ENCODE assay signal across 13 mouse cellular contexts in the genomic region with DNA sequence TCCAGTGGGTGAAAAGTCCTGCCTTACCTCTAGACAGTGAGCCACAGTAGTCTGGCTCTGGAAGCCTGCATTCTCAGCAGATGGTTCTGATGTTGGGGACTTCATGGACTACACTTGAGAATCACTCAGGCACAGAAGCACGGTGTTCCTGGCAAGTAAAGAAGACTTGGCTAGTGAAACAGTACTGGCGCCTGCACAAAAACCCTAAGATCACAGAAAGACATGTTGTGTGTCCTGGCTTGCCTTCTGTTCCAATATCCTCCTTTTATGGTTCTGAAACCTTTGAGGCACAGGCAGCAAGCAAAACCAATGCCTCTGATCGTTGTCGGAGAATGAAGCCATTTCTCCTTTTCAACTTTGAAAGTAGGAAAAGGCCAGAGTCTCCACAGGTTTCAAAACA.
DNase-seq lines count a peak whose midpoint lies in the region; ATAC-seq and TF ChIP-seq lines count a peak whose summit lies in the region.
"Had no signal": no experiment of that assay in that cellular context is flagged by ENCODE, and none has a peak within 500 bp of the region (broad histone marks: within the 10 kb centered on the region; RNA-seq: fewer than 3 reads in every experiment).

No protein-coding gene starts in this region.

- peak overlapping the region; percentile 21; the same call in 1 of the 2 replicates for H3K27ac ChIP-seq in forebrain, embryonic 15.5 days (replicated peaks)
- no peak overlapping the region for H3K27ac ChIP-seq in forebrain, embryonic 10.5 days
- H3K27ac ChIP-seq in layer of hippocampus, adult 2 months = peak overlapping the region; percentile 69
- H3K27ac ChIP-seq in liver, embryonic 12.5 days = no peak overlapping the region
- H3K27ac ChIP-seq in intestine, embryonic 16.5 days (ENCODE audit: low read length) = no peak overlapping the region
- H3K27ac ChIP-seq: hindbrain, embryonic 12.5 days; kidney, postnatal 0 days; liver, embryonic 14.5 days had no signal

- WGBS in forebrain, embryonic 15.5 days = 66% methylated on average over 4 of the region's 4 CpGs
- WGBS in forebrain, embryonic 10.5 days = 93% methylated on average over 4 of the region's 4 CpGs
- 82% methylated on average over 4 of the region's 4 CpGs for WGBS in liver, embryonic 12.5 days (ENCODE audit: insufficient replicate concordance)
- 82% methylated on average over 4 of the region's 4 CpGs for WGBS in intestine, embryonic 16.5 days

- 0 out of 2 replicates have a peak, but pooled peaks have one; percentile 26 for ATAC-seq in forebrain, embryonic 15.5 days (replicated peaks)
- ATAC-seq in liver, embryonic 12.5 days = no peak
- ATAC-seq in intestine, embryonic 16.5 days = no peak

- H3K4me3 ChIP-seq in forebrain, embryonic 15.5 days = no peak overlapping the region
- no peak overlapping the region for H3K4me3 ChIP-seq in forebrain, embryonic 10.5 days
- H3K4me3 ChIP-seq in layer of hippocampus, adult 2 months = no peak overlapping the region
- H3K4me3 ChIP-seq in liver, embryonic 12.5 days = no peak overlapping the region
- H3K4me3 ChIP-seq in intestine, embryonic 16.5 days (ENCODE audit: low read length) = no peak overlapping the region
- H3K4me3 ChIP-seq: hindbrain, embryonic 12.5 days had no signal

- H3K36me3 ChIP-seq in forebrain, embryonic 15.5 days = no peaks in the 10 kb centered on the region
- H3K36me3 ChIP-seq in forebrain, embryonic 10.5 days (replicated peaks) = no peaks in the 10 kb centered on the region
- no peaks in the 10 kb centered on the region for H3K36me3 ChIP-seq in liver, embryonic 12.5 days
- no peaks in the 10 kb centered on the region for H3K36me3 ChIP-seq in intestine, embryonic 16.5 days (ENCODE audit: control insufficient read depth, insufficient read depth, low read length)
- H3K36me3 ChIP-seq: hindbrain, embryonic 12.5 days had no signal

- H3K27me3 ChIP-seq in forebrain, embryonic 15.5 days = no peaks in the 10 kb centered on the region
- no peaks in the 10 kb centered on the region for H3K27me3 ChIP-seq in forebrain, embryonic 10.5 days (ENCODE audit: poor library complexity, severe bottlenecking)
- H3K27me3 ChIP-seq in liver, embryonic 12.5 days (replicated peaks) = no peaks in the 10 kb centered on the region
- H3K27me3 ChIP-seq in intestine, embryonic 16.5 days (replicated peaks; ENCODE audit: control insufficient read depth, insufficient read depth, low read length) = no peaks in the 10 kb centered on the region
- H3K27me3 ChIP-seq: hindbrain, embryonic 12.5 days had no signal

- TF ChIP-seq CTCF in layer of hippocampus, adult 2 months (conservative IDR thresholded peaks at IDR 0.05) = no peak

- peaks cover 12% of the 10 kb centered on the region for H3K4me1 ChIP-seq in forebrain, embryonic 15.5 days
- peaks cover 12% of the 10 kb centered on the region for H3K4me1 ChIP-seq in forebrain, embryonic 10.5 days
- no peaks in the 10 kb centered on the region for H3K4me1 ChIP-seq in liver, embryonic 12.5 days
- H3K4me1 ChIP-seq in intestine, embryonic 16.5 days (ENCODE audit: control insufficient read depth, insufficient read depth, low read length) = no peaks in the 10 kb centered on the region
- H3K4me1 ChIP-seq: hindbrain, embryonic 12.5 days had no signal

- DNase-seq in forebrain, embryonic 10.5 days (ENCODE audit: extremely low spot score, low spot score) = no peak
- peak; percentile 54 for DNase-seq in cerebellum, adult 9-11 months
- DNase-seq in layer of hippocampus, adult 2 months (ENCODE audit: low spot score in 2 of 2) = peak; percentile 44 to 74
- peak; percentile 56 for DNase-seq in left cerebral cortex, postnatal 4 days
- no peak for DNase-seq in thymus, postnatal 14 days
- DNase-seq: adrenal gland, postnatal 14 days; heart, adult 11 months had no signal

- intact Hi-C loops in left cerebral cortex, postnatal 4 days (cut with DNase I) = no loop called here

- H3K4me2 ChIP-seq in forebrain, embryonic 15.5 days (replicated peaks) = no peak overlapping the region
- no peak overlapping the region for H3K4me2 ChIP-seq in liver, embryonic 12.5 days
- no peak overlapping the region for H3K4me2 ChIP-seq in intestine, embryonic 16.5 days (ENCODE audit: low read depth, low read length)
- H3K4me2 ChIP-seq: hindbrain, embryonic 12.5 days had no signal

- no peaks in the 10 kb centered on the region for H3K9me3 ChIP-seq in forebrain, embryonic 15.5 days
- H3K9me3 ChIP-seq in forebrain, embryonic 10.5 days = no peaks in the 10 kb centered on the region
- H3K9me3 ChIP-seq in liver, embryonic 12.5 days (replicated peaks) = 0 out of 2 replicates have a peak, but pooled peaks cover 4% of the 10 kb centered on the region
- H3K9me3 ChIP-seq in intestine, embryonic 16.5 days (ENCODE audit: control insufficient read depth, low read length) = no peaks in the 10 kb centered on the region
- H3K9me3 ChIP-seq: hindbrain, embryonic 12.5 days had no signal

- H3K9ac ChIP-seq in forebrain, embryonic 15.5 days (replicated peaks) = no peak overlapping the region
- no peak overlapping the region for H3K9ac ChIP-seq in liver, embryonic 12.5 days
- H3K9ac ChIP-seq in intestine, embryonic 16.5 days (ENCODE audit: low read depth, low read length) = no peak overlapping the region
- H3K9ac ChIP-seq: hindbrain, embryonic 12.5 days; liver, embryonic 14.5 days had no signal

Comparison
In these comparisons a context has a peak if more than half of its experiments do, and no peak if none do; other contexts are left out.
1. H3K27ac ChIP-seq: peak in forebrain, embryonic 15.5 days (single experiment) and layer of hippocampus, adult 2 months (single experiment); none in forebrain, embryonic 10.5 days (single experiment), liver, embryonic 12.5 days (single experiment) and intestine, embryonic 16.5 days (single experiment).
2. DNase-seq: peak in cerebellum, adult 9-11 months (single experiment), layer of hippocampus, adult 2 months (2 of 2) and left cerebral cortex, postnatal 4 days (single experiment); none in forebrain, embryonic 10.5 days (single experiment) and thymus, postnatal 14 days (single experiment).